Mouse (Mus musculus) embryonic fibroblast, embryonic 13.5 days (primary cell): ENCODE results near the gene Gm20388.

Experiments
- CTCF ChIP-seq: IDR thresholded peaks from 2 replicates; pipeline ENCODE4 v1.5.1; 2011; ENCODE audit warnings: mild to moderate bottlenecking, control low read depth, low read length, moderate library complexity, borderline replicate concordance; ENCODE audit not compliant: insufficient read depth
- POLR2A ChIP-seq: IDR thresholded peaks from 2 replicates; pipeline ENCODE4 v1.6.1; 2011; ENCODE audit warnings: low read depth, mild to moderate bottlenecking, control low read depth, low read length, moderate library complexity

DNA sequence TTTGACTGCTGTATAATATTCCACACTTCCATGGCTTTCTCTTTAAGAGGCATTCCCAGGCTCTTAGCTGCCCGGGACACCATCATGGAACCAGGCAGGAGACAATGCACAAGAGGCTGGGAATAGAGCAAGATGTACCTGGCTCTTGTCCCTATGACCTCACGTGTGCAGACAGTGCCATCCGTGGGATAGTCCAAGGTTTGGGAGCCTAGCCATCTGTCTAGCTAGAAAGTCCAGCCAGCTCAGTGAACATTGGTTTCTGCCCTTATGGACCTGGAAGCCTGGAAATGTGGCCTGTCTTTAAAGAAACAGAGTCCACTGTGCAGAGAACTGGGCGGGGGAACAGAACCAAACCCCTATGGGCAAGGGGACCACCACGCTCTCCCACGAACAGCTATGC lies 107.1 kb downstream of the Gm20388 start:
- TF ChIP-seq CTCF: no peak
- no peak for TF ChIP-seq POLR2A
